Mouse (Mus musculus) hindbrain, embryonic 14.5 days (tissue): ENCODE data around the gene Zfp317. TPM values are rescaled to one million over a fixed set of nuclear protein-coding genes. Genes with fewer than 3 reads are reported as not detected.
A peak's percentile ranks its signal among the peaks of the same experiment; 100 is the strongest.
"Not testable (repeated sequence)": the region's sequence is repeated elsewhere in the genome, so short reads cannot be mapped to it uniquely, and the experiment has no call there.

Source experiments
- ATAC-seq: fragments of 200-750 bp; cut with Nextera tagmentation; 2 replicates; pipeline ENCODE4 v1.8.0; 2017; ENCODE audit warnings: moderate number of reproducible peaks, mild to moderate bottlenecking, moderate TSS enrichment, moderate library complexity; ENCODE audit not compliant: low FRiP score
- DNase-seq: peaks from one replicate; pipeline ENCODE4 v3.0.0-alpha.2; 2015; ENCODE audit warnings: low spot score
- H3K27ac ChIP-seq: fragments of 300-500 bp; sonication (generic); 2 replicates; pipeline ENCODE4 v1.5.1; 2014; ENCODE audit warnings: mild to moderate bottlenecking, moderate library complexity
- H3K27me3 ChIP-seq: fragments of 300-500 bp; sonication (generic); 2 replicates; pipeline ENCODE4 v1.6.1; 2014; ENCODE audit warnings: mild to moderate bottlenecking, low read length, mixed read lengths; ENCODE audit not compliant: control insufficient read depth, insufficient read depth
- H3K36me3 ChIP-seq: fragments of 300-500 bp; sonication (generic); replicated peaks from 2 replicates; pipeline ENCODE4 v1.6.1; 2014; ENCODE audit not compliant: control insufficient read depth, insufficient read depth
- H3K4me1 ChIP-seq: fragments of 300-500 bp; sonication (generic); replicated peaks from 2 replicates; pipeline ENCODE4 v1.6.1; 2014; ENCODE audit warnings: antibody characterized with exemption, low read length, mixed read lengths; ENCODE audit not compliant: control insufficient read depth, insufficient read depth
- H3K4me2 ChIP-seq: fragments of 300-500 bp; sonication (generic); replicated peaks from 2 replicates; pipeline ENCODE4 v1.6.1; 2014; ENCODE audit warnings: mild to moderate bottlenecking, moderate library complexity
- H3K4me3 ChIP-seq: fragments of 300-500 bp; sonication (generic); replicated peaks from 2 replicates; pipeline ENCODE4 v1.5.1; 2014; ENCODE audit warnings: mild to moderate bottlenecking, low read length
- H3K9ac ChIP-seq: fragments of 300-500 bp; sonication (generic); 2 replicates; pipeline ENCODE4 v1.6.1; 2014
- H3K9me3 ChIP-seq: fragments of 300-500 bp; sonication (generic); 2 replicates; pipeline ENCODE4 v1.6.1; 2016; ENCODE audit warnings: low read length; ENCODE audit not compliant: control insufficient read depth
- WGBS: fragments of 180-500 bp; shearing (Covaris S2); extraction: QIAGEN DNeasy Blood & Tissue Kit; methylation state at CpG from one replicate; pipeline ENCODE4 v1.1.7; 2014; 5-methylcytosine and 5-hydroxymethylcytosine counted together
- polyA plus RNA-seq: library from polyadenylated mRNA; unstranded; fragments of >200 nt; fragmentation: Nextera tagmentation; extraction: Ambion mirVana; gene quantifications from 2 replicates; pipeline ENCODE4 v1.2.1, GENCODE M21; 2014

The Zfp317 gene
- polyA plus RNA-seq: 34.3 and 34.8 TPM in 2 replicates

DNA sequence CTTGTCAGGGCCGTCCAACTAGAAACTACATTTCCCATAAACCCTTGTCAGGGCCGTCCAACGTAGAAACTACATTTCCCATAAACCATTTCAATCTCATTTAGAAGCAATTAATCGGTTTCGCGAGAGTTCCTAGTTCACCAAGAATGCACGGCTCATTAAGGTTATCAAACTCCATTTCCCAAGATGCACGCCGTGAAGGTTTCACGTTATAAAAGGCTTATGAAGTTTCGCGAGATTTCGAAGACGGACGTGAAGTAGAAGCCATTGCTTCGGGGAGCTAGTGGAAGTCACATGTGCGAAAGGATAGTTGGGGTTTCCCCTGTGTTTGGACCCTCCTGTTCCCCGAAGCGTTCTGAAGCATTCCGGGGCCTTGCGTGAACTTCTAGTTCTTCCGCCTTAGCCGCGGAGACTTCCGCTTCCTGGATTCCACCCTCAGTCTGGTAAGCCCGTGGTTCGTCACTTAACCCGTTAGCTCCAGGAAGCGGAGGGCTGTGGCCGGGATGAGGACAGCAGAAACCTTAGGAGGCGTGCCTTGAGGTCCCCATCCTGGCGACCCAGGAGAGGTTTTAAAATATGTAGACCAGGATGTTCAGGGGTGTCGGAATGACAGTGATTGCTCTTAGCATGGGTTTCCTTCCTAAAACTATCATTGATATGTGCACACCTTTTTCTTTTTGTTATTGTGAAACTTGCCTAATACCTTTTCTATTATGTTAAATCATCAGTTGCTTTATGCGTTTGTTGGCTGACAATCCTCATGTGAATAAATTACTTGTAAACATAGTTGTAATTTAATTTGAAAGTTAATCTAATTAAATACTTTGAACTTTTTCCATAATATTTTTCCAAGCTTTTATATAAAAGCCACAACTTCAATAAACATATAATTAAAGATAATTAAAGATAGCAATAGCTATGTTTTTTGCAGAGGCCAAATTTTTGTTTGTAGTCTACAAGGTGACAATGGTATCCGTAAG is at the start of gene Zfp317:
Zfp317 (plus strand) TSS at position 260 of the 980 bp plus-strand sequence.
- DNase-seq: peak; percentile 98
- peak; percentile 99 for ATAC-seq

DNA sequence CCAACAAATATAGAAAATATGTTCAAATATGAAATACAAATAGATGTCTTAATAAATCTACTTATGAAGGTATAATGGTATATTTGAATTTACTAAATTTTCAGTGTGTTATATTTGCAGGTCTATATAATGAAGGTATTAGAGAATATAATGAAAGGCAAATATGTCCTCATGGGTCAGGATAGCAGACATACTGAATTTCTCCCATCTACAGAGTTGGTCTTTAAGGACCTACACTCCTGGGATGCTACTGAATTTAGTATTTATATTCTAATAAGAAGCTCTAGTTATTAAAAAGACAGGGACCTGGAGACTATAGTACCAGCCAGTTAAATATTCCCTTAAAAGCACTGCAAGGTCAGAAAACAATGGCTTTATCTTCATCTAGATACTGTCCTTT is 39.6 kb upstream of the Zfp317 start, which contains the start of gene Olfr855:
Olfr855 (plus strand) TSS at position 301 of the 400 bp plus-strand sequence.
- Histone ChIP-seq H3K9me3 (no peaks in the 10 kb centered on the region), H3K4me2 (no peak within 1 kb of the TSS), H3K4me1 (no peaks in the 10 kb centered on the region), H3K27me3 (no peaks in the 10 kb centered on the region), H3K4me3 (no peak within 1 kb of the TSS), H3K27ac (no peak within 1 kb of the TSS), H3K9ac (no peak within 1 kb of the TSS), H3K36me3 (no peaks in the 10 kb centered on the region)
- no peak for DNase-seq
- no peak for ATAC-seq

More for the DNA sequence above, at the start of gene Zfp317:
- peak within 1 kb of the TSS; percentile 67 for H3K9ac ChIP-seq
- WGBS: 2% methylated on average over 35 of the region's 35 CpGs
- H3K9me3 ChIP-seq: no peaks in the 10 kb centered on the region
- H3K4me1 ChIP-seq: no peaks in the 10 kb centered on the region
- H3K36me3 ChIP-seq: peaks cover 15% of the 10 kb centered on the region
- H3K27ac ChIP-seq: peak within 1 kb of the TSS; percentile 82
- H3K27me3 ChIP-seq: no peaks in the 10 kb centered on the region
- peak within 1 kb of the TSS; percentile 48 for H3K4me2 ChIP-seq
- peak within 1 kb of the TSS; percentile 50 for H3K4me3 ChIP-seq

DNA sequence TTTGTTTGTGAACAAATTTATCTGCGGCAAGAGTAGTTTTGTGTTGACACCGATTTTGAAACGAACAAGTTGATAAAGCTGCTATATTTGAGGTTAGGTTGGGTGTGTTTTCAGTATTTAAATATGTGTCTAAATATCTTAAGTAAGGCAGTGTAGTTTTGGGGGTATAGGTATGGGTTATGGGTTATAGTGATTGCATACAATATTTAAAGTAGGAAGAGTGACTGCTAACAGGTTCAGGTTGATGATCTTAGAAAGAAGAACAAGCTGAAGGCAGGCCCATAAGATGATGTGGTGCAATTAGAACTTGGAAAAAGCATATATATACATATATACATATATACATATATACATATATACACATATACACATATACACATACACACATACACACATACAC is 605 bp upstream of the Zfp317 start:
- Histone ChIP-seq H3K4me1 (no peaks in the 10 kb centered on the region), H3K27me3 (no peaks in the 10 kb centered on the region), H3K9me3 (no peaks in the 10 kb centered on the region), H3K36me3 (peaks cover 12% of the 10 kb centered on the region), H3K9ac (no peak overlapping the region), H3K27ac (no peak overlapping the region), H3K4me3 (no peak overlapping the region), H3K4me2 (peak overlapping the region; percentile 19; the same call in 1 of the 2 replicates)
- no peak for DNase-seq
- 97% methylated on average over 3 of the region's 3 CpGs for WGBS
- ATAC-seq: no peak

DNA sequence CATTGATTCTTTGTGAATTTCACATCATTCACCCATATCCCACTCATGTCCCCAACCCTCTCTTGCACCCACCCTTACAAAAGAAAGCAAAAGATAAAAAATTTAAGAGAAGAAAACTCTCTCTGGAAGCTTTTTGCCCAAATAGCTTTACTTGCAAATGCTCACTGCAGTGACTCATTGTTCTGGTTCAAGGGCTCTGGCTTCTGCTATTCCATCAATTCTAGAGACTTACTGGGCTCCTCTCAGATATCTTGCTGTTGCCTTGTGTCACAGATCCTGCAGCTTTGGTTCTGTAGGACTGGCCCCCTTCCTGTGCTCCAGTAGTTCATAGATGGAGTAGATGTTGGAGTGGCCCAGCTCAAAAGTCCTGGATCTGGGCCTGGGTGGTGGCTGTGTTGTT is 7.7 kb downstream of the Zfp317 start:
- DNase-seq (no peak), ATAC-seq (no peak)
- no peak overlapping the region for H3K4me2 ChIP-seq
- H3K36me3 ChIP-seq: peaks cover 35% of the 10 kb centered on the region
- H3K9ac ChIP-seq: no peak overlapping the region
- no peak overlapping the region for H3K4me3 ChIP-seq
- H3K27ac ChIP-seq: no peak overlapping the region
- no peaks in the 10 kb centered on the region for H3K4me1 ChIP-seq
- no peaks in the 10 kb centered on the region for H3K27me3 ChIP-seq
- no peaks in the 10 kb centered on the region for H3K9me3 ChIP-seq

DNA sequence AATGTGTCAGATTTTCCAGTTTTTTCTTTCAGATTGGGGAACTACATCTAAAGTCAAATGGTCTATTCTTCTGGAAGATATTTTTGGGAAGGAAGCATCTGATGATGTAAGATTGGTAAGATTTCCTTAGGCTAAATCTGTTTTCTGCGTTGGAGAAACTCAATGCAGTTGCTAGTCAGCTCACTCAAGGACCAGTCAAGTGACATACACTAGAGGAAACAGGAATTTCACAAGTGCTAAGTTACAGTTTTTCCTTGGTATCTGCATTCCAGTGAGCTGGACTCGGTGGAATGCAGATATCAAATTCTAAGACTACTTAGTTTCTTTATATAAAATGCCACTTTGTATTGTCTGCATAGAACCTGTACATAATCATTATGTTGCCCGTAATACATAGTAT is 23.3 kb downstream of the Zfp317 start:
- 95% methylated on average over 3 of the region's 3 CpGs for WGBS
- Histone ChIP-seq H3K4me1 (no peaks in the 10 kb centered on the region), H3K27ac (no peak overlapping the region), H3K9me3 (no peaks in the 10 kb centered on the region), H3K4me3 (no peak overlapping the region), H3K27me3 (no peaks in the 10 kb centered on the region), H3K36me3 (peaks cover 88% of the 10 kb centered on the region), H3K9ac (no peak overlapping the region), H3K4me2 (no peak overlapping the region)
- DNase-seq (no peak), ATAC-seq (no peak)

DNA sequence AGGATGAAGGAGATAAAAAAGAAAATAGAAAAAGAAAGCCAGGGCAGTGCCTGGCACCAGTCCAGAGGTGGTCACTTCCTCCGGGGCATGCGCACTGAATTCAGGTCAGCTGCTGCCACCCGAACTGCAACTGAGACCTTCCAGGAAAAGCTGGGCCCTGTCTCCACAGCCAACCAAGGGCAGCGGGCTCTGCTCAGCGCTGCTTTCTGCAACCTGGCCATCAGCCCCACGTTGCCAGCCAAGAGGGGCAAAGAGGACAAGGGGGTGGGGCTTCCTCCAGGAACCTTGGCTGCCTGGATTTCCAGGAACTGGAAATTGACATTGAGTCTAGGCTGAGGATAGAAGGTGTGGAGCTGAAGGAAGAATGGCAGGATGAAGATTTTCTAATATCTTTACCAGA is 68.4 kb downstream of the Zfp317 start:
- Histone ChIP-seq H3K36me3 (no peaks in the 10 kb centered on the region), H3K9me3 (no peaks in the 10 kb centered on the region), H3K4me3 (no peak overlapping the region), H3K27ac (no peak overlapping the region), H3K9ac (no peak overlapping the region), H3K4me1 (no peaks in the 10 kb centered on the region), H3K27me3 (no peaks in the 10 kb centered on the region), H3K4me2 (no peak overlapping the region)
- ATAC-seq (no peak), DNase-seq (no peak)
- 91% methylated on average over 6 of the region's 6 CpGs for WGBS

DNA sequence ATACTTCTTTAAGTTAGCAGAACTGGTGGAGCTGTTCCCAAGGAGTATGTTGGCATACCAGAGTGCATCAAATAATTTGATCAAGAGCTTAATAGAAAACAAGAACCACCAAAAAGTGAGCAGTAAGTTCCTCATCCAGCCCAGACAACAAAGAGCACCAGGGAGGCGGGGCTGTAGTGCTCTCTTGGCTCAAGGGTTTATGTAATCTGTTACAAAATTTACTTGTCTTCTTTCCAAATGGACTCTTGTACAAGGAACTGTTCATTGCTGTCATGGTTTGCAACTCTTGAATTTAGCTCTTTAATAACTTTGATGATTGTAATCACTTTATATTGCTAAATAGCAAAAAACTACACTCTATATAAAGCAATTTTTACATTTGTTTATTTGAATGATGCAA is 69.5 kb downstream of the Zfp317 start:
- Histone ChIP-seq H3K4me3 (no peak overlapping the region), H3K4me1 (no peaks in the 10 kb centered on the region), H3K9ac (no peak overlapping the region), H3K27me3 (no peaks in the 10 kb centered on the region), H3K4me2 (no peak overlapping the region), H3K36me3 (no peaks in the 10 kb centered on the region), H3K27ac (no peak overlapping the region), H3K9me3 (no peaks in the 10 kb centered on the region)
- no peak for ATAC-seq
- no peak for DNase-seq
- 78% methylated on average over 1 of the region's 1 CpGs for WGBS

DNA sequence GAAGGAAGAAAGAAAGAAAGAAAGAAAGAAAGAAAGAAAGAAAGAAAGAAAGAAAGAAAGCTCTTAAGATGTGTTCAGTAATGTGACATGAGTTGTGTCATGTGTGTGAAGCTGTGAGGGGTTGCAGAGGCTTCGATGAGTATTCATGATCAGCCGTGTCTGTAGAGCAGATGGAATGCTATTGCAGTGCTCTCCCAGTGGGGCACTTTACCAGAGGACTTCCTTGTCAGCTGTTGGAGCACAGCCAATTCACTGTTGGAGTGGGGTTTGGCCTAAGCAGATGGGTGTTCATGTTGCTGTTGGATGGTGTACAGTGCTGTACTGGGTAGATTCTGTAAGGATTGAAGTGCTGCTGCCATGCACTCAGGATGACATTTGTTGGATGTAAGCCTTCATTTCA is 70.5 kb downstream of the Zfp317 start:
- 69% methylated on average over 2 of the region's 2 CpGs for WGBS
- no peaks in the 10 kb centered on the region for H3K4me1 ChIP-seq
- DNase-seq: no peak
- H3K4me2 ChIP-seq: no peak overlapping the region
- H3K9me3 ChIP-seq: no peaks in the 10 kb centered on the region
- no peaks in the 10 kb centered on the region for H3K27me3 ChIP-seq
- H3K4me3 ChIP-seq: no peak overlapping the region
- no peak for ATAC-seq
- no peaks in the 10 kb centered on the region for H3K36me3 ChIP-seq
- no peak overlapping the region for H3K27ac ChIP-seq
- H3K9ac ChIP-seq: no peak overlapping the region

DNA sequence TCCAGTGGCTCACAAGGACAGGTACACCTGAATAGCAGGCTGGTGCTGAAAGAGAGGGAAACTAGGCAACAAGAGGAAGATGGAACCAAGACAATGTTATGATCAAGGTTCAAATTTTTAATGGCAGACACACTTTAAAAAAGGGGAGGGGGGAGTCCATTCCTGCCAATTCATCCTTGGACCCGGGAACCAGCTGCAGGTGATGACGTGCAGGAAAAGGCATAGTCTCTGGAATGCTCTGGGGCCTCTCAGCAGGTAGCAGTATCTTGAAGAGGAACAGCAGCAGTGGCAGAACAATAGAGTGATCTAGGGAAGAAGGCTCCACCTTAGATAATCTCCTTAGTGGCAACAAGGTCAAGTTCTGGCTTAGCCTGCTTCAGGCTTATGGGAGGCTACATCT is 72.4 kb downstream of the Zfp317 start:
- not testable (repeated sequence) for H3K4me2 ChIP-seq, ATAC-seq, H3K9me3 ChIP-seq, H3K27ac ChIP-seq, H3K27me3 ChIP-seq, H3K36me3 ChIP-seq, H3K4me3 ChIP-seq, H3K9ac ChIP-seq, DNase-seq, H3K4me1 ChIP-seq
- 45% methylated on average over 2 of the region's 2 CpGs for WGBS
